Mouse (Mus musculus) lung, adult 2 months (tissue): ENCODE data around the gene Tbrg1.

Experiments used
- CTCF ChIP-seq: fragments of 200-500 bp; IDR thresholded peaks from 2 replicates; pipeline ENCODE4 v1.5.1; 2011; ENCODE audit warnings: mild to moderate bottlenecking, low read length, control low read depth; ENCODE audit not compliant: insufficient read depth
- POLR2A ChIP-seq: fragments of 200-500 bp; IDR thresholded peaks from 2 replicates; pipeline ENCODE4 v1.6.1; 2011; ENCODE audit warnings: low read depth, mild to moderate bottlenecking, control low read depth, low read length, borderline replicate concordance; ENCODE audit errors: extremely low read depth

DNA sequence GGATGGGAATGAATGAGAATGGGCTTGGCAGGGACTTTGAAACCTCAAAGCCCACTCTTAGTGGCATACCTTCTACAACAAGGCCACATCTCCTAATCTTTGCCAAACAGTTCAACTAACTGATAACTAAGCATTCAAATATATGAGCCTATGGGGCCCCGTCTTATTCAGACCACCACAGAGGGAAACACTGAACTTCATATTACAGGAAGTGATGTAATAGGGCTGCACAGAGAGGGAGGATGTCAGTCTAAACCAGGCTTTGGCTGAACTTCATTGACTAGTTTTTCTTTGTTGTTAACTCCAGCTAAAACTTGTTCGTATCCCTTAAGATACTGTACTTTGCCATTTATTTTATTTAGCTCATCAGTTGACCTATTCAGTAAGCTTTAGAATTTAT, 27.2 kb downstream of the Tbrg1 start:
- TF ChIP-seq POLR2A, result no peak
- TF ChIP-seq CTCF, result no peak
